Mouse (Mus musculus) CD4-positive, CD25-positive, alpha-beta regulatory T cell, adult 2 months (primary cell): ENCODE data around the gene Lsm14a.

Experiments used
- DNase-seq: peaks from one replicate; pipeline ENCODE4 v3.0.0-alpha.2; 2012; ENCODE audit warnings: low read depth, low spot score

Gene Lsm14a

GRCm38 (mm10) chr7:34393215-34393614, at the start of gene Lsm14a:
Lsm14a (minus strand) TSS chr7:34393315.
- DNase-seq = no peak

GRCm38 (mm10) chr7:34438903-34439302, 45.8 kb upstream of the Lsm14a start:
- no peak for DNase-seq

- DNase-seq = no peak
Observed at GRCm38 (mm10) chr7:34433597-34433996, 40.5 kb upstream of the Lsm14a start.

- DNase-seq = no peak
Observed at GRCm38 (mm10) chr7:34421201-34421600, 28.1 kb upstream of the Lsm14a start.

GRCm38 (mm10) chr7:34407492-34407891, 14.4 kb upstream of the Lsm14a start:
- peak; percentile 77 for DNase-seq

- DNase-seq = no peak
Observed at GRCm38 (mm10) chr7:34403876-34404275, 10.8 kb upstream of the Lsm14a start.

GRCm38 (mm10) chr7:34400070-34400469, 7.0 kb upstream of the Lsm14a start:
- peak; percentile 64 for DNase-seq

- DNase-seq = peak; percentile 54
Observed at GRCm38 (mm10) chr7:34398831-34399230, 5.7 kb upstream of the Lsm14a start.

GRCm38 (mm10) chr7:34396791-34397190, 3.7 kb upstream of the Lsm14a start:
- no peak for DNase-seq

- no peak for DNase-seq
Observed at GRCm38 (mm10) chr7:34395761-34396160, 2.6 kb upstream of the Lsm14a start.

GRCm38 (mm10) chr7:34394636-34395035, 1.5 kb upstream of the Lsm14a start:
- DNase-seq = peak; percentile 18

GRCm38 (mm10) chr7:34394091-34394490, 976 bp upstream of the Lsm14a start:
- no peak for DNase-seq

- peak; percentile 56 for DNase-seq
Observed at GRCm38 (mm10) chr7:34392335-34392734, 780 bp downstream of the Lsm14a start.

GRCm38 (mm10) chr7:34391711-34392110, 1.4 kb downstream of the Lsm14a start:
- peak; percentile 13 for DNase-seq

- no peak for DNase-seq
Observed at GRCm38 (mm10) chr7:34390834-34391155, 2.3 kb downstream of the Lsm14a start.

GRCm38 (mm10) chr7:34390111-34390833, 2.8 kb downstream of the Lsm14a start:
- DNase-seq = peak; percentile 10

GRCm38 (mm10) chr7:34389277-34390085, 3.6 kb downstream of the Lsm14a start:
- peak; percentile 97 for DNase-seq

GRCm38 (mm10) chr7:34388445-34389276, 4.5 kb downstream of the Lsm14a start:
- DNase-seq = peak; percentile 86

GRCm38 (mm10) chr7:34387784-34388444, 5.2 kb downstream of the Lsm14a start:
- DNase-seq = peak; percentile 55

GRCm38 (mm10) chr7:34382803-34383202, 10.3 kb downstream of the Lsm14a start:
- no peak for DNase-seq

GRCm38 (mm10) chr7:34381733-34382132, 11.4 kb downstream of the Lsm14a start:
- no peak for DNase-seq

- no peak for DNase-seq
Observed at GRCm38 (mm10) chr7:34380311-34380710, 12.8 kb downstream of the Lsm14a start.
